ENCODE assay signal across 9 mouse cellular contexts in genomic region chr15:83224136-83224766, GRCm38 (mm10). TPM values are rescaled to one million over a fixed set of nuclear protein-coding genes. Genes with fewer than 3 reads are reported as not detected.
DNase-seq lines count a peak whose midpoint lies in the region; ATAC-seq and TF ChIP-seq lines count a peak whose summit lies in the region.
"Had no signal": no experiment of that assay in that cellular context is flagged by ENCODE, and none has a peak within 500 bp of the region (broad histone marks: within the 10 kb centered on the region; RNA-seq: fewer than 3 reads in every experiment).

No protein-coding gene starts in this region.

- no peaks in the 10 kb centered on the region for H3K27me3 ChIP-seq in heart, embryonic 13.5 days (replicated peaks)
- no peaks in the 10 kb centered on the region for H3K27me3 ChIP-seq in thymus, adult 2 months (ENCODE audit: control insufficient read depth, insufficient read depth, low read length)
- H3K27me3 ChIP-seq: Patski had no signal

- no peak overlapping the region for H3K4me2 ChIP-seq in heart, embryonic 13.5 days

- no peak for TF ChIP-seq CTCF in thymus, adult 2 months (IDR thresholded peaks at IDR 0.05; ENCODE audit: borderline replicate concordance, control insufficient read depth, extremely low read depth, insufficient read depth, low read length, poor library complexity)

- no peak for ATAC-seq in heart, embryonic 13.5 days (ENCODE audit: extremely low read depth, insufficient number of reproducible peaks, low FRiP score, low TSS enrichment)

- H3K9me3 ChIP-seq in heart, embryonic 13.5 days, result no peaks in the 10 kb centered on the region

- peaks cover 24% of the 10 kb centered on the region for H3K4me1 ChIP-seq in heart, embryonic 13.5 days
- no peaks in the 10 kb centered on the region for H3K4me1 ChIP-seq in thymus, adult 2 months (replicated peaks; ENCODE audit: control insufficient read depth, insufficient read depth, low read length)

- no peak overlapping the region for H3K4me3 ChIP-seq in heart, embryonic 13.5 days
- H3K4me3 ChIP-seq in thymus, adult 2 months (ENCODE audit: control insufficient read depth, insufficient read depth, low read length), result no peak overlapping the region

- H3K36me3 ChIP-seq in heart, embryonic 13.5 days, result no peaks in the 10 kb centered on the region
- H3K36me3 ChIP-seq in thymus, adult 2 months (ENCODE audit: control insufficient read depth, insufficient read depth, low read length), result no peaks in the 10 kb centered on the region

- peak overlapping the region; percentile 81 for H3K27ac ChIP-seq in heart, embryonic 13.5 days (replicated peaks)
- no peak overlapping the region for H3K27ac ChIP-seq in thymus, adult 2 months (ENCODE audit: control insufficient read depth, insufficient read depth, low read length)

- peak overlapping the region; percentile 16; the same call in 1 of the 2 replicates for H3K9ac ChIP-seq in heart, embryonic 13.5 days

- 40% methylated on average over 9 of the region's 9 CpGs for WGBS in heart, embryonic 13.5 days
- 45% methylated on average over 9 of the region's 9 CpGs for WGBS in thymus, adult 2 months

- no peak for TF ChIP-seq POLR2A in thymus, adult 2 months (IDR thresholded peaks at IDR 0.05; ENCODE audit: control insufficient read depth, extremely low read depth, insufficient read depth, low read length, poor library complexity)

- DNase-seq in layer of hippocampus, adult 11-12 months (ENCODE audit: low spot score), result peak; percentile 42
- no peak for DNase-seq in layer of hippocampus, postnatal 25 days (ENCODE audit: extremely low spot score in 1 of 2, low spot score in 1 of 2)
- DNase-seq in brain, adult 2 months (ENCODE audit: low read depth, low spot score), result peak; percentile 59
- DNase-seq in kidney, postnatal 10 days, result peak; percentile 48
- DNase-seq in lung, postnatal 36 days, result peak; percentile 51
- DNase-seq in thymus, adult 2 months, result no peak
- DNase-seq in retina, embryonic 14.5 days (ENCODE audit: low spot score), result no peak

RNA-seq across cellular contexts. Expression of gene A4galt, which starts 27.3 kb away (rescaled TPM):
- 1 to 10 TPM; 2.3 to 2.8 TPM for total RNA-seq in layer of hippocampus, postnatal 25 days (2021)
- 0.42 and 0.47 TPM in 2 replicates for polyA plus RNA-seq in heart, embryonic 13.5 days (2015; fragmentation: Nextera tagmentation; extraction: Ambion mirVana)
- polyA plus RNA-seq in thymus, adult 2 months (2012; rRNA removed), result 5.4 and 6.4 TPM in 2 replicates

RNA-seq across cellular contexts. Expression of gene Cyb5r3, which starts 51.9 kb away (rescaled TPM):
- 10 to 100 TPM; 59.9 to 62.0 TPM for total RNA-seq in layer of hippocampus, postnatal 25 days (2021)
- 127 and 137 TPM in 2 replicates for polyA plus RNA-seq in heart, embryonic 13.5 days (2015; fragmentation: Nextera tagmentation; extraction: Ambion mirVana)
- 60.5 and 61.7 TPM in 2 replicates for polyA plus RNA-seq in thymus, adult 2 months (2012; rRNA removed)

Comparison
In these comparisons a context has a peak if more than half of its experiments do, and no peak if none do; other contexts are left out.
1. DNase-seq: peak in layer of hippocampus, adult 11-12 months (single experiment), brain, adult 2 months (single experiment), kidney, postnatal 10 days (single experiment) and lung, postnatal 36 days (single experiment); none in layer of hippocampus, postnatal 25 days (0 of 2), thymus, adult 2 months (single experiment) and retina, embryonic 14.5 days (single experiment).